Mouse (Mus musculus) stomach, embryonic 14.5 days (tissue): ENCODE measurements at regions not wholly inside any gene's neighbourhood (a gene's known extent, or its start where the extent isn't known, plus 50 kb on each side); places are given as distances from the start of the nearest gene placed in this dataset.

Source experiments
- ATAC-seq: fragments of 200-750 bp; cut with Nextera tagmentation; 2 replicates; pipeline ENCODE4 v1.8.0; 2017; ENCODE audit warnings: low read depth, moderate TSS enrichment; ENCODE audit not compliant: insufficient number of reproducible peaks, insufficient read depth, low FRiP score
- H3K27ac ChIP-seq: fragments of 300-500 bp; sonication (generic); 2 replicates; pipeline ENCODE4 v1.5.1; 2014; ENCODE audit warnings: mild to moderate bottlenecking, low read length, moderate library complexity, mixed read lengths
- H3K27me3 ChIP-seq: fragments of 300-500 bp; sonication (generic); 2 replicates; pipeline ENCODE4 v1.6.1; 2014; ENCODE audit warnings: low read length, control low read depth, mixed read lengths; ENCODE audit not compliant: control insufficient read depth, insufficient read depth
- H3K36me3 ChIP-seq: fragments of 300-500 bp; sonication (generic); 2 replicates; pipeline ENCODE4 v1.6.1; 2014; ENCODE audit warnings: mild to moderate bottlenecking, control low read depth, low read length, moderate library complexity, mixed read lengths; ENCODE audit not compliant: control insufficient read depth, insufficient read depth
- H3K4me1 ChIP-seq: fragments of 300-500 bp; sonication (generic); 2 replicates; pipeline ENCODE4 v1.6.1; 2014; ENCODE audit warnings: low read length, control low read depth, mixed read lengths; ENCODE audit not compliant: control insufficient read depth, insufficient read depth
- H3K4me2 ChIP-seq: fragments of 300-500 bp; sonication (generic); replicated peaks from 2 replicates; pipeline ENCODE4 v1.6.1; 2014; ENCODE audit warnings: low read depth, low read length, control low read depth
- H3K4me3 ChIP-seq: fragments of 300-500 bp; sonication (generic); 2 replicates; pipeline ENCODE4 v1.5.1; 2014; ENCODE audit warnings: low read depth, low read length, control low read depth
- H3K9ac ChIP-seq: fragments of 300-500 bp; sonication (generic); replicated peaks from 2 replicates; pipeline ENCODE4 v1.6.1; 2014; ENCODE audit warnings: low read depth, mild to moderate bottlenecking, control low read depth, low read length, moderate library complexity, mixed read lengths
- H3K9me3 ChIP-seq: fragments of 300-500 bp; sonication (generic); 2 replicates; pipeline ENCODE4 v1.6.1; 2016; ENCODE audit warnings: low read depth, low read length, control low read depth; ENCODE audit not compliant: control insufficient read depth
- WGBS: fragments of 180-500 bp; shearing (Covaris S2); extraction: QIAGEN DNeasy Blood & Tissue Kit; methylation state at CpG from one replicate; pipeline ENCODE4 v1.1.7; 2014; 5-methylcytosine and 5-hydroxymethylcytosine counted together

DNA sequence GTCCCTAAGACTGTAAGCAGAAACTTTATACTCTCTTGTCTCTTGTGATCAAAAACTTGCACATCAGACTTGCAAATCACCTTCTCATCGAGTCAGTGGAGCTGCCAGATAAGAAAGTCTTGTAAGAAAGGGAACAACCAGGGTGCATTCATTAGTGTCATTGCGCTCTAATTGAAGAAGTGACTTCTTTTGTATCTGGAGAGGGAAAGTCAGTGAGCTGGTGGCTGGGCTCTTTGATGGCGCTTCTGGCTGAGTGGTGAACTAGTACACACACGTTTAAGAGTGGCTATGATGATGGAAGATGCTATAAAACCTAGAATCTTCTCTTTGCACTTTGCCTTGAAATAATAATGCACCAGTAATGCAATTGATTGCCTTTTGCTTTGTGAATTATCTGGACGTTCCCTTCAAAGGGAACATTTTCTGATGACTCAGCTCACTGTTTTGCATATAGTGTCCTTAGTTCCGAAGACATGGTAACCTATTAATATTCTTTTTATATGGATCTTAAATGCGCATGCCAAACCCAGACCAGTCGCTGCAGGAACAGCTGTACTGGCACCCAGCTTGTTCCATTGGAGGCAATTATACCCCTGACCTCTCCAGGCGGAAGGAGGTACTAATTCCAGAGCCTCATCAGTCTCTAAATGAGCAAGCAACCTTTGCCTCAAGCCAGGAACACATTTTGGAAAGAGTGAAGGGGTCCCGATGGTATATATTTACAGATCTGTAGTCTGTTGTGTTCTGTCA lies 147.3 kb upstream of the Cdh6 start:
- no peak for ATAC-seq
- WGBS: 67% methylated on average over 10 of the region's 10 CpGs
- H3K4me1 ChIP-seq: no peaks in the 10 kb centered on the region

DNA sequence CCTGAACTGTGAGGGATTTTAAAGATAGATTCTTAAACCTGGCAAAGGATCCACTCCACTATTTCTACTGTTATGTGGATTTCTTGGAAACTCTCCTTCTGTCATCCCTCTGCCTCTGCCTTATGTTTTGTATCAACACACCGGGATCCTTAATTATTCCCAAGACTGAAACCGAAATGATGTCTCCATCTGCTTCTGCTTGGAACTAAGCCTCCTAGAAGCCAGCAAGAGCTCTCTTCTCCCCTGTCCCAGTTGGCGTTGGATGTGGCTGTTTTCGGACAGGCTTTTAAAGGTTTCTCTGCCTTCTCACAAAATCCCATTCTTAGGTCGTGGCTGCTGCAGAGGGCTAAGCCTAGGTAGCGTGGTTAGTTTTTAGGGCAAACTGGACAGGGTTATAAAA lies 131.1 kb upstream of the Cdh6 start:
- no peak overlapping the region for H3K4me2 ChIP-seq
- WGBS: 79% methylated on average over 6 of the region's 6 CpGs
- H3K4me3 ChIP-seq: no peak overlapping the region
- H3K27ac ChIP-seq: no peak overlapping the region
- H3K9me3 ChIP-seq: no peaks in the 10 kb centered on the region
- no peak for ATAC-seq
- no peak overlapping the region for H3K9ac ChIP-seq
- H3K4me1 ChIP-seq: no peaks in the 10 kb centered on the region
- H3K36me3 ChIP-seq: no peaks in the 10 kb centered on the region
- no peaks in the 10 kb centered on the region for H3K27me3 ChIP-seq

More for the DNA sequence above, 147.3 kb upstream of the Cdh6 start:
- no peak overlapping the region for H3K4me3 ChIP-seq
- H3K4me2 ChIP-seq: no peak overlapping the region
- no peak overlapping the region for H3K9ac ChIP-seq
- H3K36me3 ChIP-seq: no peaks in the 10 kb centered on the region
- no peak overlapping the region for H3K27ac ChIP-seq
- H3K9me3 ChIP-seq: no peaks in the 10 kb centered on the region
- H3K27me3 ChIP-seq: no peaks in the 10 kb centered on the region

DNA sequence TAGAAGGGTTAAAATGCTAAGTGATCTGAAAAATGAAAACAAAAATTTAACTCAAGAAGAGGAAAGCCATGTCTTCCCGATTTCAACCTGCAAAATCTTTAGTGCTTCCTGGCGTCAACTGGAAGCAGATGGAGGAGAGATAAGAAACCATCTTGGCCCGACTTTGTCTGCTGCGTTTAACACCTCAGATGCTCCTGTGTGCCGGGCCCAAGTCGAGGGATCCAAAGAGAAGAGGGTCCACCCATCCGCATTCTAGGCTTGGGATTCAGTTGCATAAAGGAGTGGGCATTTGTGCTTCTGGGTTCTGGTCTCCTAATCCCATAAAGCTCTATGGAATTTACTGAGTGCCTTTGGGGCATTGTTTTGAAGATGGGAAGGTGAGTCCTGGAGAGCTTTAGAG lies 130.0 kb upstream of the Cdh6 start:
- H3K4me2 ChIP-seq: no peak overlapping the region
- H3K9ac ChIP-seq: no peak overlapping the region
- no peaks in the 10 kb centered on the region for H3K36me3 ChIP-seq
- no peaks in the 10 kb centered on the region for H3K9me3 ChIP-seq
- H3K27ac ChIP-seq: no peak overlapping the region
- no peaks in the 10 kb centered on the region for H3K4me1 ChIP-seq
- H3K4me3 ChIP-seq: no peak overlapping the region
- 79% methylated on average over 7 of the region's 7 CpGs for WGBS
- no peaks in the 10 kb centered on the region for H3K27me3 ChIP-seq
- no peak for ATAC-seq

DNA sequence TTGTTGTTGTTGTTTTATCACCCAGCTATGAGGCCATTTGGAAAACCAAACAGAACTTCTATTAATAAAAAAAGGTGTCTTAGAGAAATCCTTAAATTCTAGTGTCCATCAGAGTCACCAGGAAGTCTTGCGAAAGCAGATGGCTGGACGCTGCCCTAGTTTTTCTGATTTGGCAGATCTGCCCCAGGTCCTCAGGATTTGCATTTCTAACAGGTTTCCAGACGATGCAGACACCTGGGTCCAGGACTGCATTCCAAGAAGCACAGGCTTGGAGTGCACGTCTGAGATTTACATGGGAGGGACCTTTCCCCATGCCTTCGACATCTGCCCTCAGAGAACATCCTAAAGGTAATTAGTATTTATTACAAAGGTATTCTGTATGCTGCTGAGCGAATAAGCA lies 129.2 kb upstream of the Cdh6 start:
- H3K36me3 ChIP-seq: no peaks in the 10 kb centered on the region
- no peak overlapping the region for H3K4me2 ChIP-seq
- no peaks in the 10 kb centered on the region for H3K9me3 ChIP-seq
- 79% methylated on average over 6 of the region's 6 CpGs for WGBS
- H3K4me3 ChIP-seq: no peak overlapping the region
- H3K27ac ChIP-seq: no peak overlapping the region
- H3K9ac ChIP-seq: no peak overlapping the region
- no peak for ATAC-seq
- no peaks in the 10 kb centered on the region for H3K4me1 ChIP-seq
- no peaks in the 10 kb centered on the region for H3K27me3 ChIP-seq

DNA sequence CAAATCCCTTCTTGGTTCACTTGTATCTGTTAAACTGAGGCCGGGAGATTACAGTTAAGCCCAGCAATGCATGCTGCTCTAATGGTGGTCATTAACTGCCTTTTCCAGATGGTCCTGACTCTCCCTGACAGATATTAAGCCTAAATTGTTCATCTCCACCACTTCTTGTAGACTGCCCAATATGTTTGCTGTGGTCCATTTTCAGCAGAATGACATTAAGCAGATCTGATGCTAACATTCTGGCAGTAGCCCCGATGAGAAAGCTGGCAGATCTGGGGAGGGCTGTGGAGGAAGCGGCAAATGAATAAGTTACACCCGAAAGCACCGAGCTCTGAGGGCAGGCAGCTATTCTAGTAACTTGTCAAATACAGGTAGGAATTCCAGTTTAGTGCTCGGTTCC lies 123.5 kb upstream of the Cdh6 start:
- Histone ChIP-seq H3K4me1 (no peaks in the 10 kb centered on the region), H3K4me2 (no peak overlapping the region), H3K4me3 (no peak overlapping the region), H3K9me3 (no peaks in the 10 kb centered on the region), H3K36me3 (no peaks in the 10 kb centered on the region), H3K27me3 (no peaks in the 10 kb centered on the region), H3K27ac (no peak overlapping the region), H3K9ac (no peak overlapping the region)
- WGBS: 55% methylated on average over 6 of the region's 6 CpGs
- ATAC-seq: no peak

DNA sequence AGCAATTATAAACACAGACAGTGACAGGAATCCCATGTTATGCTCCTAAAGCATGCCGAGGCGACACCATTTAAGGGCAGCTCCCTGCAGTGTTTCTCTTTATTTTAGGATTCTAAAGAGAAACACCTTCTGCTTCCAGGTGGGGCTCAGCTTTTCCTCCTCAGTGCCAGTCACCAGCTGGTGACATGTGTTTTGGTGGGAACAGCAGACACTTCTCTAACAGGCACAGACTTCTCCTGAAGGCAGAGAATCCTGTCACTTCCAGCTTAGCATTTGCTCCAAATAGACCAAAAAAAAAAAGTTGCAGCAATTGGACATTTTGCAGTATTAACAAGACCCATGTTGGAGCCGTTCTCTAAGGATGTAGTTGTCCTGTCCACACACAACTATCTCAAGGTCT lies 115.6 kb upstream of the Cdh6 start:
- Histone ChIP-seq H3K36me3 (no peaks in the 10 kb centered on the region), H3K27ac (no peak overlapping the region), H3K27me3 (no peaks in the 10 kb centered on the region), H3K4me1 (no peaks in the 10 kb centered on the region), H3K4me3 (no peak overlapping the region), H3K4me2 (no peak overlapping the region), H3K9ac (no peak overlapping the region), H3K9me3 (no peaks in the 10 kb centered on the region)
- no peak for ATAC-seq
- 84% methylated on average over 3 of the region's 3 CpGs for WGBS

DNA sequence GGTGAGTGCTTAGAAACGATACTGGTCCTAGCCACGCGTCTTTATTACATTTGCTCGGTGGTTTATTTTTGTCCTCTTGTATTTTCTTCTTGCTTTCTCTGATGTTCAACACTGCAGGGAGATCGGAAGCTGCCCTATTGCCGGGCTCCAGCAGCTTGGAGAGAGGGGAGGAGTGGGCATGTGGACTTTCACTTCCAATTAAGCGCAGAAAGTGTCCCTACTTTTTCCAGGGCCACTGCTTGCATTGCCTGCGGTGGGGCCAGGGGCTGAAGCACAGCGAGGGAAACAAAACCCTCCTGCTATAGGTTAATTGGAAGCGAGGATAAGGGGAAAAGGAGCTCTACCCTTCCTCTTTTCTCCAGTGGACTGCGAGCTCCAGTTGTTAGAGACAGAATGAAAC lies 114.4 kb upstream of the Cdh6 start:
- Histone ChIP-seq H3K4me1 (no peaks in the 10 kb centered on the region), H3K36me3 (no peaks in the 10 kb centered on the region), H3K4me2 (no peak overlapping the region), H3K9me3 (no peaks in the 10 kb centered on the region), H3K9ac (no peak overlapping the region), H3K27ac (no peak overlapping the region), H3K27me3 (no peaks in the 10 kb centered on the region), H3K4me3 (no peak overlapping the region)
- WGBS: 75% methylated on average over 11 of the region's 11 CpGs
- ATAC-seq: no peak

DNA sequence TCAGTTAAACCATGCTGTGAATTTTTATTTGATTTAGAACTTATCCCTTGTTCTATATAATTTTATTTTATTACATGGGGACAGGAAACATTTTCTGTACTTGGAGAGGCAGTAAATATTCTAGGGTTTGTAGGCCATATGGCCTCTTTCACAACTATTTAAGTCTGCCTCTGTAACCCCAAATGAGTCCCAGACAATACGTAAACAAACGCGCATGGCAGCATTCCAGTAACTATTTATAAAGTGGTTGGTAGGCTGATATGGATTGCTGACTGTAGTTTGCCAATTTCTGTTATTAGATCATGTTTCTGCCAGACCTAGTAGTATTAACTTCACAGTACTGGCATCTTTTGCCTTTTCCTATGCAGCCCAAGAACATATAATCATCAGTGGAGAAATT lies 111.9 kb upstream of the Cdh6 start:
- Histone ChIP-seq H3K4me1 (no peaks in the 10 kb centered on the region), H3K27me3 (no peaks in the 10 kb centered on the region), H3K9ac (no peak overlapping the region), H3K4me3 (no peak overlapping the region), H3K27ac (no peak overlapping the region), H3K9me3 (no peaks in the 10 kb centered on the region), H3K36me3 (no peaks in the 10 kb centered on the region), H3K4me2 (no peak overlapping the region)
- 42% methylated on average over 3 of the region's 3 CpGs for WGBS
- ATAC-seq: no peak

DNA sequence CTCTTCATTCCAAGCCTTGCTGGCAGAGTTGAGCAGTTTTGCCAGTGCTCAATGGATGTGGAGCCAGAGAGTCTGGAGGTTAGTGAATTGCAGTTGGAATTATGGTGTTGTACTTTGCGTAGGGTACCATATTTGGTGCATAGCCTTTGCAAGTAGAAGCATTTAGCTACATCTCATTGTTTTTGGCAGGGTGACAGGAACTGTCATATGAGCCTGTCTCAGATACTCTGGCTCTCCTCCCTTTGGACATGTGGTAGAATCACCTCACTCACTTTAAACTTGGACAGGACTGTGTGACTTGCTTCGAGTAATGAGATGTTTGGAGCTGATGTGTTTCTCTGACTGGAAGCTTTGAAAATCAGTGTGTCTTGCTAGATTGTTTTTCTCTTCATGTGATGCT lies 110.7 kb upstream of the Cdh6 start:
- ATAC-seq: no peak
- H3K27ac ChIP-seq: no peak overlapping the region
- no peaks in the 10 kb centered on the region for H3K9me3 ChIP-seq
- H3K36me3 ChIP-seq: no peaks in the 10 kb centered on the region
- H3K4me1 ChIP-seq: no peaks in the 10 kb centered on the region
- WGBS: 66% methylated on average over 2 of the region's 2 CpGs
- H3K9ac ChIP-seq: no peak overlapping the region
- no peak overlapping the region for H3K4me3 ChIP-seq
- no peaks in the 10 kb centered on the region for H3K27me3 ChIP-seq
- no peak overlapping the region for H3K4me2 ChIP-seq
